Mouse (Mus musculus) cerebellum, adult 9-10 months (tissue): ENCODE data around the gene Mfsd1.

Source experiments
- DNase-seq: peaks from one replicate; pipeline ENCODE4 v3.0.0; 2022

Mfsd1 gene

GRCm38 (mm10) chr3:67582273-67583124 is at the start of gene Mfsd1:
Mfsd1 (plus strand) TSS chr3:67582741.
- peak; percentile 74 for DNase-seq

GRCm38 (mm10) chr3:67543630-67544029 is 38.9 kb upstream of the Mfsd1 start:
- no peak for DNase-seq

GRCm38 (mm10) chr3:67551193-67551592 is 31.3 kb upstream of the Mfsd1 start:
- no peak for DNase-seq

GRCm38 (mm10) chr3:67553281-67553680 is 29.3 kb upstream of the Mfsd1 start:
- peak; percentile 11 for DNase-seq

- no peak for DNase-seq
Measured at GRCm38 (mm10) chr3:67553927-67554448, 28.6 kb upstream of the Mfsd1 start.

GRCm38 (mm10) chr3:67555211-67555610 is 27.3 kb upstream of the Mfsd1 start:
- DNase-seq, result no peak

- no peak for DNase-seq
Measured at GRCm38 (mm10) chr3:67557200-67557651, 25.3 kb upstream of the Mfsd1 start.

- DNase-seq, result no peak
Measured at GRCm38 (mm10) chr3:67557718-67558354, 24.7 kb upstream of the Mfsd1 start.

GRCm38 (mm10) chr3:67564731-67565357 is 17.7 kb upstream of the Mfsd1 start:
- no peak for DNase-seq

GRCm38 (mm10) chr3:67565540-67566227 is 16.9 kb upstream of the Mfsd1 start:
- DNase-seq, result no peak

GRCm38 (mm10) chr3:67568015-67568618 is 14.4 kb upstream of the Mfsd1 start:
- DNase-seq, result peak; percentile 64

GRCm38 (mm10) chr3:67572918-67573317 is 9.6 kb upstream of the Mfsd1 start:
- peak; percentile 18 for DNase-seq

- DNase-seq, result no peak
Measured at GRCm38 (mm10) chr3:67573523-67573922, 9.0 kb upstream of the Mfsd1 start.

GRCm38 (mm10) chr3:67576248-67576647 is 6.3 kb upstream of the Mfsd1 start:
- no peak for DNase-seq

GRCm38 (mm10) chr3:67576724-67577123 is 5.8 kb upstream of the Mfsd1 start:
- DNase-seq, result no peak

- no peak for DNase-seq
Measured at GRCm38 (mm10) chr3:67583125-67583845, 744 bp downstream of the Mfsd1 start.

- no peak for DNase-seq
Measured at GRCm38 (mm10) chr3:67583846-67584186, 1.3 kb downstream of the Mfsd1 start.

- DNase-seq, result no peak
Measured at GRCm38 (mm10) chr3:67586511-67586910, 4.0 kb downstream of the Mfsd1 start.

GRCm38 (mm10) chr3:67587430-67587829 is 4.9 kb downstream of the Mfsd1 start:
- DNase-seq, result no peak

- DNase-seq, result no peak
Measured at GRCm38 (mm10) chr3:67601616-67602138, 19.1 kb downstream of the Mfsd1 start.

GRCm38 (mm10) chr3:67618222-67618621 is 35.7 kb downstream of the Mfsd1 start:
- DNase-seq, result no peak

GRCm38 (mm10) chr3:67624629-67625028 is 42.1 kb downstream of the Mfsd1 start:
- DNase-seq, result no peak
